Mouse (Mus musculus) ovary, postnatal 36 days (tissue): ENCODE measurements around the gene Mief2.

Source experiments
- DNase-seq: peaks from one replicate; pipeline ENCODE4 v3.0.0; 2022; ENCODE audit warnings: low spot score, mixed read lengths

Gene Mief2

GRCm38 (mm10) chr11:60728260-60728761, at the start of gene Mief2:
TSS of gene Mief2 (plus strand) at chr11:60728398.
- peak; percentile 91 for DNase-seq

GRCm38 (mm10) chr11:60696165-60696564, 32.0 kb upstream of the Mief2 start:
- no peak for DNase-seq

GRCm38 (mm10) chr11:60697561-60697960, 30.6 kb upstream of the Mief2 start:
- no peak for DNase-seq

GRCm38 (mm10) chr11:60698806-60699523, 29.2 kb upstream of the Mief2 start:
- peak; percentile 73 for DNase-seq

- peak; percentile 88 for DNase-seq
Observed at GRCm38 (mm10) chr11:60699524-60700075, 28.6 kb upstream of the Mief2 start, which contains the start of gene Llgl1. TSS of gene Llgl1 (plus strand) at chr11:60699723.

GRCm38 (mm10) chr11:60700320-60701185, 27.6 kb upstream of the Mief2 start:
- no peak for DNase-seq

GRCm38 (mm10) chr11:60701611-60702010, 26.6 kb upstream of the Mief2 start:
- peak; percentile 7 for DNase-seq

GRCm38 (mm10) chr11:60703131-60703530, 25.1 kb upstream of the Mief2 start:
- peak; percentile 67 for DNase-seq

GRCm38 (mm10) chr11:60704023-60704880, 23.9 kb upstream of the Mief2 start:
- no peak for DNase-seq

- DNase-seq, result no peak
Observed at GRCm38 (mm10) chr11:60705255-60705654, 22.9 kb upstream of the Mief2 start.

- no peak for DNase-seq
Observed at GRCm38 (mm10) chr11:60706076-60706475, 22.1 kb upstream of the Mief2 start.

GRCm38 (mm10) chr11:60706696-60707480, 21.3 kb upstream of the Mief2 start:
- peak; percentile 5 for DNase-seq

GRCm38 (mm10) chr11:60707672-60708071, 20.5 kb upstream of the Mief2 start:
- DNase-seq, result peak; percentile 73

GRCm38 (mm10) chr11:60708631-60709030, 19.6 kb upstream of the Mief2 start:
- DNase-seq, result peak; percentile 2

GRCm38 (mm10) chr11:60709481-60710465, 18.4 kb upstream of the Mief2 start:
- no peak for DNase-seq

- DNase-seq, result peak; percentile 4
Observed at GRCm38 (mm10) chr11:60711218-60711617, 17.0 kb upstream of the Mief2 start.

GRCm38 (mm10) chr11:60712040-60712439, 16.2 kb upstream of the Mief2 start:
- no peak for DNase-seq

- DNase-seq, result no peak
Observed at GRCm38 (mm10) chr11:60712639-60713255, 15.5 kb upstream of the Mief2 start.

- DNase-seq, result no peak
Observed at GRCm38 (mm10) chr11:60715833-60716232, 12.4 kb upstream of the Mief2 start.
